Mouse (Mus musculus): ENCODE measurements around the gene Cox19. TPM values are rescaled to one million over a fixed set of nuclear protein-coding genes. Genes with fewer than 3 reads are reported as not detected.

Cox19 gene
- 95.5 and 98.5 TPM in 2 replicates for total RNA-seq (2014; rRNA removed)
- polyA plus RNA-seq (2015; fragmentation: Nextera tagmentation; extraction: Ambion mirVana), result 79.4 and 90.0 TPM in 2 replicates

GRCm38 (mm10) chr5:139351134-139351533 lies at the start of gene Cox19:
Gene Cox19, minus strand, starts transcription at chr5:139351418.
- ATAC-seq (ENCODE audit: low FRiP score), result no peak
- Histone ChIP-seq H3K9ac (replicated peaks; ENCODE audit: low read length, poor library complexity, severe bottlenecking) (0 out of 2 replicates have a peak within 1 kb of the TSS, but pooled peaks have one; percentile 13), H3K27ac (ENCODE audit: low read depth, low read length) (no peak within 1 kb of the TSS), H3K27me3 (ENCODE audit: insufficient read depth, low read length) (no peaks in the 10 kb centered on the region), H3K9me3 (ENCODE audit: low read length) (no peaks in the 10 kb centered on the region), H3K4me2 (ENCODE audit: low read depth, low read length, poor library complexity, severe bottlenecking) (no peak within 1 kb of the TSS), H3K4me3 (ENCODE audit: low read depth, low read length) (no peak within 1 kb of the TSS), H3K36me3 (ENCODE audit: insufficient read depth, low read length) (no peaks in the 10 kb centered on the region), H3K4me1 (ENCODE audit: insufficient read depth, low read length) (no peaks in the 10 kb centered on the region)
- no peak for TF ChIP-seq CTCF (IDR thresholded peaks at IDR 0.05)
- 49% methylated on average over 5 of the region's 5 CpGs for WGBS
- DNase-seq (ENCODE audit: low spot score), result no peak

GRCm38 (mm10) chr5:139399991-139400390 lies 48.8 kb upstream of the Cox19 start:
- Histone ChIP-seq H3K36me3 (ENCODE audit: insufficient read depth, low read length) (no peaks in the 10 kb centered on the region), H3K27ac (ENCODE audit: low read depth, low read length) (no peak overlapping the region), H3K4me3 (ENCODE audit: low read depth, low read length) (no peak overlapping the region), H3K4me1 (ENCODE audit: insufficient read depth, low read length) (no peaks in the 10 kb centered on the region), H3K4me2 (ENCODE audit: low read depth, low read length, poor library complexity, severe bottlenecking) (no peak overlapping the region), H3K27me3 (ENCODE audit: insufficient read depth, low read length) (no peaks in the 10 kb centered on the region), H3K9ac (replicated peaks; ENCODE audit: low read length, poor library complexity, severe bottlenecking) (no peak overlapping the region), H3K9me3 (ENCODE audit: low read length) (no peaks in the 10 kb centered on the region)
- ATAC-seq (ENCODE audit: low FRiP score), result no peak
- DNase-seq (ENCODE audit: low spot score), result no peak
- TF ChIP-seq CTCF (IDR thresholded peaks at IDR 0.05), result no peak
- WGBS, result 86% methylated on average over 14 of the region's 14 CpGs

- Histone ChIP-seq H3K27me3 (ENCODE audit: insufficient read depth, low read length) (no peaks in the 10 kb centered on the region), H3K36me3 (ENCODE audit: insufficient read depth, low read length) (no peaks in the 10 kb centered on the region), H3K9ac (replicated peaks; ENCODE audit: low read length, poor library complexity, severe bottlenecking) (no peak overlapping the region), H3K9me3 (ENCODE audit: low read length) (no peaks in the 10 kb centered on the region), H3K4me3 (ENCODE audit: low read depth, low read length) (no peak overlapping the region), H3K4me2 (ENCODE audit: low read depth, low read length, poor library complexity, severe bottlenecking) (no peak overlapping the region), H3K27ac (ENCODE audit: low read depth, low read length) (no peak overlapping the region), H3K4me1 (ENCODE audit: insufficient read depth, low read length) (no peaks in the 10 kb centered on the region)
- DNase-seq (ENCODE audit: low spot score) (no peak), ATAC-seq (ENCODE audit: low FRiP score) (no peak)
- 82% methylated on average over 5 of the region's 5 CpGs for WGBS
- TF ChIP-seq CTCF (IDR thresholded peaks at IDR 0.05), result no peak
Measured at GRCm38 (mm10) chr5:139398786-139399185, 47.6 kb upstream of the Cox19 start.

- 37% methylated on average over 5 of the region's 5 CpGs for WGBS
Measured at GRCm38 (mm10) chr5:139397959-139398753, 46.9 kb upstream of the Cox19 start.

GRCm38 (mm10) chr5:139397359-139397916 lies 46.2 kb upstream of the Cox19 start:
- DNase-seq (ENCODE audit: low spot score) (no peak), ATAC-seq (ENCODE audit: low FRiP score) (no peak)
- Histone ChIP-seq H3K9me3 (ENCODE audit: low read length) (no peaks in the 10 kb centered on the region), H3K9ac (replicated peaks; ENCODE audit: low read length, poor library complexity, severe bottlenecking) (no peak overlapping the region), H3K36me3 (ENCODE audit: insufficient read depth, low read length) (peaks cover 3% of the 10 kb centered on the region; the same call in 1 of the 2 replicates), H3K4me3 (ENCODE audit: low read depth, low read length) (no peak overlapping the region), H3K4me1 (ENCODE audit: insufficient read depth, low read length) (no peaks in the 10 kb centered on the region), H3K27me3 (ENCODE audit: insufficient read depth, low read length) (no peaks in the 10 kb centered on the region), H3K27ac (ENCODE audit: low read depth, low read length) (no peak overlapping the region), H3K4me2 (ENCODE audit: low read depth, low read length, poor library complexity, severe bottlenecking) (no peak overlapping the region)
- 95% methylated on average over 4 of the region's 4 CpGs for WGBS
- no peak for TF ChIP-seq CTCF (IDR thresholded peaks at IDR 0.05)

More at GRCm38 (mm10) chr5:139397959-139398753, 46.9 kb upstream of the Cox19 start:
- DNase-seq (ENCODE audit: low spot score) (peak; percentile 92), ATAC-seq (ENCODE audit: low FRiP score) (peak; percentile 66; the same call in 1 of the 2 replicates)
- Histone ChIP-seq H3K9me3 (ENCODE audit: low read length) (no peaks in the 10 kb centered on the region), H3K4me3 (ENCODE audit: low read depth, low read length) (no peak overlapping the region), H3K4me2 (ENCODE audit: low read depth, low read length, poor library complexity, severe bottlenecking) (no peak overlapping the region), H3K4me1 (ENCODE audit: insufficient read depth, low read length) (no peaks in the 10 kb centered on the region), H3K27ac (ENCODE audit: low read depth, low read length) (no peak overlapping the region), H3K27me3 (ENCODE audit: insufficient read depth, low read length) (no peaks in the 10 kb centered on the region), H3K9ac (replicated peaks; ENCODE audit: low read length, poor library complexity, severe bottlenecking) (no peak overlapping the region), H3K36me3 (ENCODE audit: insufficient read depth, low read length) (no peaks in the 10 kb centered on the region)
- peak; percentile 92 for TF ChIP-seq CTCF (IDR thresholded peaks at IDR 0.05)

GRCm38 (mm10) chr5:139395528-139395927 lies 44.3 kb upstream of the Cox19 start:
- Histone ChIP-seq H3K9me3 (ENCODE audit: low read length) (no peaks in the 10 kb centered on the region), H3K9ac (replicated peaks; ENCODE audit: low read length, poor library complexity, severe bottlenecking) (no peak overlapping the region), H3K4me2 (ENCODE audit: low read depth, low read length, poor library complexity, severe bottlenecking) (no peak overlapping the region), H3K27me3 (ENCODE audit: insufficient read depth, low read length) (no peaks in the 10 kb centered on the region), H3K36me3 (ENCODE audit: insufficient read depth, low read length) (peaks cover 3% of the 10 kb centered on the region; the same call in 1 of the 2 replicates), H3K4me1 (ENCODE audit: insufficient read depth, low read length) (no peaks in the 10 kb centered on the region; the same call in 1 of the 2 replicates), H3K4me3 (ENCODE audit: low read depth, low read length) (no peak overlapping the region), H3K27ac (ENCODE audit: low read depth, low read length) (no peak overlapping the region)
- DNase-seq (ENCODE audit: low spot score) (no peak), ATAC-seq (ENCODE audit: low FRiP score) (no peak)
- 92% methylated on average over 4 of the region's 4 CpGs for WGBS
- TF ChIP-seq CTCF (IDR thresholded peaks at IDR 0.05), result no peak

All from midbrain, postnatal 0 days (tissue).